ENCODE assay signal across 32 mouse cellular contexts in the genomic region with DNA sequence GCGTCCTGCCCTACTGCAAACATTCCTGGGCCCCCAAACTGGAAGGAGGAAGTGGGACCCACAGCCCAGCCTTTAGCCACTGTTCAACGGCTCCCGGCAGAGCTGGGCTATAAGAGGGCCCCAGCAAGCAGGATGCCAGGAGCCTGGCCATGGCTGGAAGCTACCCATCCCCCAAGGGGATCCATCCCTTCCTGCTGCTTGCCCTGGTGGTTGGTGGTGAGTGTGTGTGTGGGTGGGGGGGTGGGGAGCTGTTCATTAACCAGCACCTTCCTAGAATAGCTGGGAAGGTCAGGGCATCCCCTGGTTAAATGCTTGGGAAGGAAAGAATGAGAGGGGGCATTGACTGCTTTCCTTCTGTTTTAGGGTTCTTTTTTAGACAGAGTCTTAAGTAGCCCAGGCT. TPM values are rescaled to one million over a fixed set of nuclear protein-coding genes. Genes with fewer than 3 reads are reported as not detected.
A peak's percentile ranks its signal among the peaks of the same experiment; 100 is the strongest.
DNase-seq lines count a peak whose midpoint lies in the region; ATAC-seq and TF ChIP-seq lines count a peak whose summit lies in the region.
"Had no signal": no experiment of that assay in that cellular context is flagged by ENCODE, and none has a peak within 500 bp of the region (broad histone marks: within the 10 kb centered on the region; RNA-seq: fewer than 3 reads in every experiment).

No protein-coding gene starts in this region.

- no peak for DNase-seq in kidney, adult 2 months
- DNase-seq in liver, embryonic 14.5 days (ENCODE audit: low read depth in 3 of 3, low spot score in 3 of 3): no peak
- no peak for DNase-seq in lung, adult 2 months
- DNase-seq in spleen, postnatal 36 days (ENCODE audit: low spot score in 2 of 2): no peak
- DNase-seq: B cell, adult 2 months; cerebellum, adult 11-12 months; cerebellum, postnatal 10 days; heart, postnatal 4 days; kidney, postnatal 25 days; lung, postnatal 10 days; right cerebral cortex, postnatal 25 days; spleen, adult 18-20 months had no signal

- no peaks in the 10 kb centered on the region for H3K36me3 ChIP-seq in kidney, embryonic 15.5 days
- H3K36me3 ChIP-seq in kidney, adult 2 months (ENCODE audit: control insufficient read depth, insufficient read depth, low read length): no peaks in the 10 kb centered on the region
- H3K36me3 ChIP-seq in megakaryocyte, embryonic 14.5 days (replicated peaks; ENCODE audit: low read length): no peaks in the 10 kb centered on the region
- H3K36me3 ChIP-seq in liver, embryonic 14.5 days (replicated peaks; ENCODE audit: control insufficient read depth, insufficient read depth, low read depth): no peaks in the 10 kb centered on the region
- H3K36me3 ChIP-seq: embryonic facial prominence, embryonic 10.5 days; forebrain, embryonic 15.5 days; G1E; heart, embryonic 15.5 days; hindbrain, embryonic 15.5 days; midbrain, embryonic 15.5 days; neural tube, embryonic 12.5 days had no signal

- peak overlapping the region; percentile 1; the same call in 1 of the 2 replicates for H3K4me2 ChIP-seq in kidney, embryonic 15.5 days
- peak overlapping the region; percentile 0; the same call in 1 of the 2 replicates for H3K4me2 ChIP-seq in liver, embryonic 14.5 days (ENCODE audit: low read depth)
- H3K4me2 ChIP-seq: forebrain, embryonic 15.5 days; heart, embryonic 15.5 days; hindbrain, embryonic 15.5 days; midbrain, embryonic 15.5 days; neural tube, embryonic 12.5 days had no signal

- WGBS in kidney, embryonic 15.5 days: 30% methylated on average over 3 of the region's 3 CpGs
- WGBS in kidney, adult 2 months: 29% methylated on average over 3 of the region's 3 CpGs
- 18% methylated on average over 3 of the region's 3 CpGs for WGBS in liver, embryonic 14.5 days (ENCODE audit: insufficient replicate concordance)
- WGBS in lung, adult 2 months: 53% methylated on average over 3 of the region's 3 CpGs

- peak overlapping the region; percentile 74 for H3K27ac ChIP-seq in kidney, embryonic 15.5 days
- no peak overlapping the region for H3K27ac ChIP-seq in kidney, adult 2 months (ENCODE audit: insufficient read depth, low read depth, low read length)
- H3K27ac ChIP-seq in liver, embryonic 14.5 days: no peak overlapping the region
- H3K27ac ChIP-seq: embryonic facial prominence, embryonic 10.5 days; forebrain, embryonic 15.5 days; heart, embryonic 15.5 days; hindbrain, embryonic 15.5 days; midbrain, embryonic 15.5 days; neural tube, embryonic 12.5 days had no signal

- H3K9me3 ChIP-seq in kidney, embryonic 15.5 days (replicated peaks): no peaks in the 10 kb centered on the region
- no peaks in the 10 kb centered on the region for H3K9me3 ChIP-seq in megakaryocyte, embryonic 14.5 days
- no peaks in the 10 kb centered on the region for H3K9me3 ChIP-seq in liver, embryonic 14.5 days (ENCODE audit: control insufficient read depth, low read length)
- H3K9me3 ChIP-seq: embryonic facial prominence, embryonic 10.5 days; forebrain, embryonic 15.5 days; G1E; heart, embryonic 15.5 days; hindbrain, embryonic 15.5 days; midbrain, embryonic 15.5 days; neural tube, embryonic 12.5 days had no signal

- peaks cover 65% of the 10 kb centered on the region for H3K4me1 ChIP-seq in kidney, embryonic 15.5 days
- H3K4me1 ChIP-seq in kidney, adult 2 months (ENCODE audit: control insufficient read depth, insufficient read depth, low read length): 0 out of 2 replicates have a peak, but pooled peaks cover 4% of the 10 kb centered on the region
- peaks cover 95% of the 10 kb centered on the region for H3K4me1 ChIP-seq in megakaryocyte, embryonic 14.5 days
- peaks cover 6 to 23% of the 10 kb centered on the region in 2 experiments for H3K4me1 ChIP-seq in liver, embryonic 14.5 days (replicated peaks; ENCODE audit: control insufficient read depth in 2 of 2, insufficient read depth in 2 of 2, low read length in 1 of 2)
- peaks cover 11% of the 10 kb centered on the region for H3K4me1 ChIP-seq in lung, adult 2 months (ENCODE audit: control insufficient read depth, insufficient read depth, low read length)

- TF ChIP-seq EP300 in liver, embryonic 14.5 days (IDR thresholded peaks at IDR 0.05; ENCODE audit: low read depth): no peak

- TF ChIP-seq CTCF in kidney, adult 2 months (conservative IDR thresholded peaks at IDR 0.05; ENCODE audit: insufficient read depth, insufficient read length, low read depth, low read length): no peak
- TF ChIP-seq CTCF in liver, embryonic 14.5 days (IDR thresholded peaks at IDR 0.05; ENCODE audit: low read depth): no peak
- TF ChIP-seq CTCF in lung, adult 2 months (IDR thresholded peaks at IDR 0.05; ENCODE audit: insufficient read depth, low read length): no peak

- peak; percentile 22; the same call in 1 of the 2 replicates for ATAC-seq in kidney, embryonic 15.5 days (replicated peaks; ENCODE audit: low FRiP score)
- ATAC-seq in megakaryocyte, adult 5-6 weeks (ENCODE audit: poor library complexity, severe bottlenecking): no peak
- no peak for ATAC-seq in liver, embryonic 14.5 days (ENCODE audit: insufficient read depth)
- ATAC-seq: forebrain, embryonic 15.5 days; midbrain, embryonic 15.5 days; Patski had no signal

- no peak overlapping the region for H3K9ac ChIP-seq in kidney, embryonic 15.5 days
- no peak overlapping the region for H3K9ac ChIP-seq in liver, embryonic 14.5 days (replicated peaks)
- H3K9ac ChIP-seq: forebrain, embryonic 15.5 days; heart, embryonic 15.5 days; hindbrain, embryonic 15.5 days; midbrain, embryonic 15.5 days; neural tube, embryonic 12.5 days had no signal

- H3K4me3 ChIP-seq in kidney, embryonic 15.5 days (replicated peaks): no peak overlapping the region
- H3K4me3 ChIP-seq in kidney, adult 2 months (ENCODE audit: insufficient read depth, low read depth, low read length): no peak overlapping the region
- peak overlapping the region; percentile 59 for H3K4me3 ChIP-seq in megakaryocyte, embryonic 14.5 days (replicated peaks)
- no peak overlapping the region for H3K4me3 ChIP-seq in liver, embryonic 14.5 days (ENCODE audit: insufficient read depth in 1 of 2, low read depth in 2 of 2, low read length in 2 of 2)
- H3K4me3 ChIP-seq in lung, adult 2 months (replicated peaks; ENCODE audit: extremely low read depth, low read depth, low read length): no peak overlapping the region
- H3K4me3 ChIP-seq: forebrain, embryonic 15.5 days; heart, embryonic 15.5 days; hindbrain, embryonic 15.5 days; midbrain, embryonic 15.5 days; neural tube, embryonic 12.5 days had no signal

- H3K27me3 ChIP-seq in kidney, embryonic 15.5 days: peaks cover 8% of the 10 kb centered on the region; the same call in 1 of the 2 replicates
- no peaks in the 10 kb centered on the region for H3K27me3 ChIP-seq in kidney, adult 2 months (replicated peaks; ENCODE audit: control insufficient read depth, insufficient read depth, low read length)
- peaks cover 7% of the 10 kb centered on the region for H3K27me3 ChIP-seq in megakaryocyte, embryonic 14.5 days (replicated peaks)
- H3K27me3 ChIP-seq in liver, embryonic 14.5 days (ENCODE audit: control insufficient read depth, insufficient read depth, low read length): peaks cover under 1% of the 10 kb centered on the region
- H3K27me3 ChIP-seq: Patski had no signal

- no peak for TF ChIP-seq POLR2A in kidney, adult 2 months (IDR thresholded peaks at IDR 0.05; ENCODE audit: low read depth, low read length)
- no peak for TF ChIP-seq POLR2A in lung, adult 2 months (IDR thresholded peaks at IDR 0.05; ENCODE audit: borderline replicate concordance, extremely low read depth, low read depth, low read length)

RNA-seq across cellular contexts. Expression of a gene that starts 5.1 kb away (rescaled TPM):
- polyA plus RNA-seq in kidney, embryonic 15.5 days (2015; fragmentation: Nextera tagmentation; extraction: Ambion mirVana): 62.1 and 74.5 TPM in 2 replicates
- 2.7 and 3.2 TPM in 2 replicates for polyA plus RNA-seq in kidney, adult 2 months (2012; rRNA removed)
- 0.80 and 16.9 TPM in 2 replicates for polyA plus RNA-seq in megakaryocyte, embryonic 14.5 days (2012; ENCODE audit: insufficient read depth, low replicate concordance)
- 6.2 and 10.6 TPM in 2 replicates for total RNA-seq in megakaryocyte, adult 5-6 weeks (2015)
- total RNA-seq in megakaryocyte, adult 5-6 weeks (2017): 13.2 and 17.6 TPM in 2 replicates
- 6.7 and 7.0 TPM in 2 replicates for polyA plus RNA-seq in liver, embryonic 14.5 days (2012; rRNA removed)
- 2.8 and 3.0 TPM in 2 replicates for polyA plus RNA-seq in liver, embryonic 14.5 days (2014; fragmentation: Nextera tagmentation; extraction: Ambion mirVana)
- 8.4 and 8.9 TPM in 2 replicates for polyA plus RNA-seq in lung, adult 2 months (2012; rRNA removed)

RNA-seq across cellular contexts. Expression of a gene that starts 5.3 kb away (rescaled TPM):
- polyA plus RNA-seq in kidney, embryonic 15.5 days (2015; fragmentation: Nextera tagmentation; extraction: Ambion mirVana): 7.4 and 8.3 TPM in 2 replicates
- polyA plus RNA-seq in kidney, adult 2 months (2012; rRNA removed): 0.67 and 0.99 TPM in 2 replicates
- 96.7 and 434 TPM in 2 replicates for polyA plus RNA-seq in megakaryocyte, embryonic 14.5 days (2012; ENCODE audit: insufficient read depth, low replicate concordance)
- 322 and 372 TPM in 2 replicates for total RNA-seq in megakaryocyte, adult 5-6 weeks (2015)
- 92.6 and 97.3 TPM in 2 replicates for total RNA-seq in megakaryocyte, adult 5-6 weeks (2017)
- polyA plus RNA-seq in liver, embryonic 14.5 days (2012; rRNA removed): 133 and 152 TPM in 2 replicates
- 86.8 and 132 TPM in 2 replicates for polyA plus RNA-seq in liver, embryonic 14.5 days (2014; fragmentation: Nextera tagmentation; extraction: Ambion mirVana)
- 3.6 and 5.0 TPM in 2 replicates for polyA plus RNA-seq in lung, adult 2 months (2012; rRNA removed)
- total RNA-seq: gastrocnemius, adult 8-10 months; heart, postnatal 4 days; liver, adult 2 months had no signal

RNA-seq across cellular contexts. Expression of a gene that starts 6.5 kb away (rescaled TPM):
- polyA plus RNA-seq in kidney, embryonic 15.5 days (2015; fragmentation: Nextera tagmentation; extraction: Ambion mirVana): 2.6 and 3.4 TPM in 2 replicates
- 0.10 TPM in 1 of 2 replicates, not detected in the other for polyA plus RNA-seq in kidney, adult 2 months (2012; rRNA removed)
- 5.6 and 23.2 TPM in 2 replicates for polyA plus RNA-seq in megakaryocyte, embryonic 14.5 days (2012; ENCODE audit: insufficient read depth, low replicate concordance)
- total RNA-seq in megakaryocyte, adult 5-6 weeks (2015): 348 and 366 TPM in 2 replicates
- 161 and 164 TPM in 2 replicates for total RNA-seq in megakaryocyte, adult 5-6 weeks (2017)
- polyA plus RNA-seq in liver, embryonic 14.5 days (2012; rRNA removed): 52.2 and 61.9 TPM in 2 replicates
- 116 and 151 TPM in 2 replicates for polyA plus RNA-seq in liver, embryonic 14.5 days (2014; fragmentation: Nextera tagmentation; extraction: Ambion mirVana)
- polyA plus RNA-seq in lung, adult 2 months (2012; rRNA removed): 0.11 and 0.85 TPM in 2 replicates
- total RNA-seq: adrenal gland, adult 18-20 months; CH12.LX; G1E; gastrocnemius, adult 8-10 months; heart, postnatal 4 days; left cerebral cortex, adult 18-20 months; left cerebral cortex, postnatal 36 days; liver, adult 2 months had no signal
- polyA plus RNA-seq: cortical plate, adult 2 months; forebrain, embryonic 15.5 days; hindbrain, embryonic 15.5 days; intestine, embryonic 14.5 days; midbrain, embryonic 15.5 days; Patski; urinary bladder, adult 2 months had no signal

RNA-seq across cellular contexts. Expression of a gene that starts 11.1 kb away (rescaled TPM):
- not detected in 2 replicates for polyA plus RNA-seq in kidney, embryonic 15.5 days (2015; fragmentation: Nextera tagmentation; extraction: Ambion mirVana)
- polyA plus RNA-seq in kidney, adult 2 months (2012; rRNA removed): 1,335 and 2,389 TPM in 2 replicates
- polyA plus RNA-seq in megakaryocyte, embryonic 14.5 days (2012; ENCODE audit: insufficient read depth, low replicate concordance): not detected in 2 replicates
- not detected in 2 replicates for total RNA-seq in megakaryocyte, adult 5-6 weeks (2015)
- not detected in 2 replicates for total RNA-seq in megakaryocyte, adult 5-6 weeks (2017)
- polyA plus RNA-seq in liver, embryonic 14.5 days (2012; rRNA removed): 0.14 and 0.29 TPM in 2 replicates
- polyA plus RNA-seq in liver, embryonic 14.5 days (2014; fragmentation: Nextera tagmentation; extraction: Ambion mirVana): not detected in 2 replicates
- polyA plus RNA-seq in lung, adult 2 months (2012; rRNA removed): 297 and 1,797 TPM in 2 replicates
- total RNA-seq: CH12.LX; G1E; left cerebral cortex, adult 18-20 months; left cerebral cortex, postnatal 36 days had no signal
- polyA plus RNA-seq: embryonic facial prominence, embryonic 10.5 days; forebrain, embryonic 15.5 days; G1E; heart, embryonic 15.5 days; hindbrain, embryonic 15.5 days; intestine, embryonic 14.5 days; midbrain, embryonic 15.5 days; neural tube, embryonic 12.5 days; Patski had no signal

RNA-seq across cellular contexts. Expression of a gene that starts 25.3 kb away (rescaled TPM):
- 398 and 438 TPM in 2 replicates for polyA plus RNA-seq in kidney, embryonic 15.5 days (2015; fragmentation: Nextera tagmentation; extraction: Ambion mirVana)
- polyA plus RNA-seq in kidney, adult 2 months (2012; rRNA removed): 184 and 198 TPM in 2 replicates
- polyA plus RNA-seq in megakaryocyte, embryonic 14.5 days (2012; ENCODE audit: insufficient read depth, low replicate concordance): 849 and 1,831 TPM in 2 replicates
- total RNA-seq in megakaryocyte, adult 5-6 weeks (2015): 138 and 144 TPM in 2 replicates
- total RNA-seq in megakaryocyte, adult 5-6 weeks (2017): 97.9 and 133 TPM in 2 replicates
- polyA plus RNA-seq in liver, embryonic 14.5 days (2012; rRNA removed): 118 and 126 TPM in 2 replicates
- polyA plus RNA-seq in liver, embryonic 14.5 days (2014; fragmentation: Nextera tagmentation; extraction: Ambion mirVana): 84.5 and 99.8 TPM in 2 replicates
- 224 and 265 TPM in 2 replicates for polyA plus RNA-seq in lung, adult 2 months (2012; rRNA removed)
